Mouse (Mus musculus): ENCODE results near the gene Cyp24a1.

Gene Cyp24a1

DNA sequence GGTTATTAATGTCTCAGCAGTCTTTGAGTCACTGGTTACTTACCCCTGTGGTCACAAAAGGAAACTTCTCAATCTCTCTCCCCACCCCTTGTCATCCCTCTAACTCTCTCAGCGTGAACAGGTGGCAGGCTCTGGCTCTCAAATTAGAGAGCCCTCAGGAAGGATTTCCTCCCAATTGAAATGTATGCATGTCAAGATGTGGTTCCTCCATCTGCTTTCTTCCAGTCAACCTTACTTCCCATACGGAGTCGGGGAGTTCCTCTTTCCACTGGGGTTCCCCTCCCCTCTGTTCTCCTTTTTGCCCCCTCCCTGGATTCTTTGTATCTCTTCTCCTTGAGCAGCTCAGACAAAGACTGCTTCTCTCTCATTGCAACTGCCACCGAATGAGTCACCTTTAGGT is 60.7 kb downstream of the Cyp24a1 start:
- DNase-seq, result no peak

All from cerebellum, adult 11 months (tissue).